Mouse (Mus musculus) urinary bladder, adult 18-20 months (tissue): ENCODE results near the gene Grm4.
"Not testable (repeated sequence)": the region's sequence is repeated elsewhere in the genome, so short reads cannot be mapped to it uniquely, and the experiment has no call there.

Experiments
- DNase-seq, 2 experiments: peaks; one replicate each; pipeline ENCODE4 v3.0.0; 2022; ENCODE audit warnings: low spot score in 2 of 2, mixed read lengths in 2 of 2

Gene Grm4

DNA sequence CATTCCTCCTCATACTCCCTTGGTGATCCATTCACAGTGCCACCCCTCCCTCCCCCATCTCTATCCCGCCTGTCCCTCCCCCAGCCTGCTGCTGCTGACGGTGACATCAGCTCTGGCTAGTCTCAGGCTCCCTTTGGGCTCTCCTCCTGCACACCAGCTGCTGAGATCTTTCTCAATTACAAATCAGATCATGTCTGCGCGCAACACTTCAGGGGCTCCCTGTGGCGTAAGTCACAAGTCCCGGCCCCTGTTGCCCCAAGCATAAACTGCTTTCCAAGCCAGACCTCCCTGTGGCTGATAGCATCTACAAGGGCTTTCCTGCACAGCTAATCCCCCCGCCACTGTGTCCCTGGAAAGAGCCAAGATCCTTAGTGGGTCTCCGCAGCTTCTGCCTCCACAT, 128.3 kb downstream of the Grm4 start:
- no peak for DNase-seq

DNA sequence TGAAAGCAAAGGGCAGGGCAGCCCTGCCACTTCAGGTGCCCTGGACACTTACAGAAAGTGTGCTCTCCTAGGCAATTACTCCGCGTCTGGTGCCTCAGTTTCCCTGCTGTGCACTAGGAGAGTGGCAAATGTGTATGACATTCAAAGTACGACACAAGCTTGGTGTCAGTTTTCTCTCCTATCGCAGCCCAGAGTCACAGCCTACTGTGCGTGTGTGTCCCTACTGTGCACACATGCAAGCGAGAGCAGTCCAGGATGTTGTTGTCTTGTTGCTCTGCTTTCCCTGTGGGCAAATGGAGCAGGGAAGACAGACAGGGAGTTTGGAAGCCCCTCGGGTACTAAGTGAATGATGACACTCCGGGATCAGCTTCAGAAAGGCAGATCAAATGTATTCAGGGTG, 131.2 kb downstream of the Grm4 start:
- no peak for DNase-seq

DNA sequence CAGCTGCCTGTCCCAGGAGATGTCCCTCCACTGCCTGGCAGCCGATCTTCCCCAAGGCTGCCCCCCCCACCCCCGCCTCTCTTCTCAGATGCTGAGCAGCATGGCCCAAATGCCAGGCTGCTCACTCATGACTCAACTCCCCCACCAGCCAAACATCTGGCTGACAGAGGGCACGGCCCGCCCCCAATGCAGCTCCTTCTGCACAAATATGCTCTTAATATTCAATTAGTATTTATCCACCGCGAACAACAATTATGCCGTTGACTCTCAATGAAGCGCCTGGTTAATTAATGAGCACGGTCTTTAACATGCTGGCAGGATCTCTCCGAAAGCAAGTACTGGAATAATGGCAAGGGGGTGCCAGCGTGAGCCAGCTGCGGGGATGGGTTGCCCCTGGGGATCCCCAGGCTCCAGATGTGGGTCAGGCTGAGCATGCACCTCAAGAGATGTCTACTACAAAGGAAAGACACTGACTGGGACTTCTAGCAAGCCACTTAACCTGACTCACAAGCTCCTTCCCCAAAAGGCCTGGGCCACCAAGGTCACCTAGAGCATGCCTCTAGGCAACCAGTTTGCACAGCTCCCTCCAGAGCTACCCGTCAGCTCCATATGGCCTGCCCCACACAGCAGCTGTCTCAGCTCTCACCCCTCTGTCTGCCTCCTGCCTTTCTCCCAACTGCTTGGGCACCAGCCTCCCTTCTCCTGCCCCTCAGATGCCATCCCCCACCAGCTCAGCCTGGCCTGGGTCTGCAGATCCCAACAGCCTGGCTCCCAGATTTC, 131.8 kb downstream of the Grm4 start:
- DNase-seq = no peak

DNA sequence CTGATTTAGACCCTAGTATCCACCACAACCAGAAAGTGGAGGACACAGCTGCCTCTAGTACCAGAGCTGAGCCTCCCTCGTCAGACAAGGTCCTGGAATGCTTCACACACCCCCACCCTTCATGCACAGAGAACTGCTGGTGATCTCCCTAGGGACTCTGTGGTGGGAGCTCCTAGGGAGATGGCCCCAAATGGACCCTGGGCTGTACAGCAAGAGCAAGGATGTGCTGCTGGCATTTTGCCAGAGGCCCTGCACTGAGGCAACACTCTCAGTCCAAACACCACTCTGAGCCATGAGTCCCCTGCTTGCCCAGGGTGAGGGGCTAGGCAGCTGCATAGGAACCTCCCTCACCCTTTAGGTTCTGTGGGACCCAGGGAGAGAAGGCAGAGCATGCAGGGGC, 134.8 kb downstream of the Grm4 start:
- no peak for DNase-seq

DNA sequence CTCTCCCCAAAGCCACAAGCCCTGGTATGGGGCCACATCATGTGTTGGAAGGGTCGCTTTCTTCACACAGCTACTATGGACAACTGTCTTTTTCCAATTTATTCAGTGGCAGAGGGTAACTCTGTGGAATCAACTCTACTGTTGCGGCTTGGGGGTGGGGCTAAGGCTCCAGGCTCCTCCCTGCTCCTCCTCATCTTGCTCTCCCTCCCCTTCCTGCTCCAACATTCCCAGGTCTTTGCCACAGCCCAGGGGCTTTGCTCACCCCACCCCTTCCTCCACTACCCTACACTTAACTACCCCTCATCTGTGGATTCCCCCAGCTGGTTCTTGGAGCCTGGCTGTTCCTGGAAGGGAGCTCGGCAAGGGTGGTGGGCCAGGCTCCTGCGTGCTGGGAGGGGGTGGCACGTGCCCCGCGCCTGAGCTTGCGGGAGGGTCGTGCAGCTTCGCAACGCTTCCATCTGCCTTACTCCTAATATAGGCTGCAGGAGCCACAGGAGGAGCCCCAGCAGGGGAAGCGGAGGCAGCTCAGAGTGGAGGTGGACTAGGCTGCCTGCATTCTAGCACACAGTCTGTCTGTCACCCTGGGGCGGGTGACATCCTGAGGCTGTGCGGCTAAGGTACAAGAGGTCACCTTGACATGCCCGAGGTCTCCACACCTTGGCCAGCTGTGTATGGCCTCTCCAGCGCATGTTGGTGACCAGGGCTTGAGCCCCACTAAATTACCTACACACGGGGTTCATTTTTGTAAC, 135.5 kb downstream of the Grm4 start:
- DNase-seq = no peak

DNA sequence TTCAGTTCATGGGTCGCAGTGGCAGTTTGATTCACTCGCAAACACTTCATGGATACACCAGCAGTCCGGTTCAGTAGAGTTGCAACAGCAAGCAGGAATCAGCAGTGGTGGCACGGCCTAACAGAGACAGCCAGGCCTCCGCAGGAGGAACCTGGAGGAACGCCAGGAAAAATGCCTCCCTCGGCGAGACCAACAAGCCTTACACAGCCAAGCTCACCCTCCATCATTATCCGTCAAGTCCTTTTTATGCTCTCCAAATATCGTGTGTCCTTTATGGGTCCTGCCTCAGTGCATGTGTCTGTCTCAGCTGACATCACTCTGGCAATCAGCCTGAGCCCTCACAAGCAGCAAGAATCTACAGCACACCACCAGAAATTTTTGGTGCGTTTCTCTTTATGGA, 138.3 kb downstream of the Grm4 start:
- no peak for DNase-seq

DNA sequence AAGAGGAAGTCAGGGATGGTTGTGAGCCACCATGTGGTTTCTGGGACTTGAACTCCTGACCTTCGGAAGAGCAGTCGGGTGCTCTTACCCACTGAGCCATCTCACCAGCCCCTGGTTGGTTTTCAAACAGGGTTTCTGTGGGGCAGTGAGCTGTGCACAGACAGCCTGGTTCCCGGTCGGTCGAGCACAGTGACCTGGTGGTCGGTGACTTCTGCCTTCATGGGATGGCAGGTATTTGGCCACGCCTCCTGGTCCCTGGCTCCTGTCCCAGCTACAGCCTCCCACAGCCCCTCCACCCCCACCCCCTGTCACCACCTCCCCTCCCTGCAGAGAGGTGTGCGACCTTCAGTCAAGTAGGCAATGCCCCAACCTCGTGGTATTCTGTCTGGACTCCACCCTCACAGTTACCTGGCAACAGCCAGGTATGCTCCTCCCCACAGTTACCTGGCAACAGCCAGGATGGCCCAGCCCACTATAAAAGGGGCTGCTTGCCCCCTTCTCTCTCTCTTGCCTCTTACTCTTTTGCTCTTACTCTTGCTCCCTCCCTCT, 140.2 kb downstream of the Grm4 start:
- DNase-seq = not testable (repeated sequence)

DNA sequence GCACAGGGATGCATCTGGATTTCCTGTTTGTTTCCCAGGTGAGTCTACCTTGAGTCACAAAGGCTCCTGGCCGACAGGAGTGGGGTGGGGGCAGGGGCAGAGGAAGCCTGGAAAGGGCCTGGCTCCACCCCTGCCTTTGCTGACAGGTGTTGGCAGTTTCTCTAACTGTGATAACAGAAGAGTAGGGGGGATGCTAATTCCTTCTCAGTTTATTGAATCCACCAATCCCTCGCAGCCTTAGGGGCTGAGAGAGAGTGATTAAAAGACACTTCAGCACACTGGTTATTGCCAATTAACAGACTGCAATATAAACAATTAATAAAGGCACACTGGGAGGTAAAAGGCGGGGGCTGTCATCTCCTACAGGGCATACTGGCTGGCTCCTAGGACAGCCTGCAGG, 142.2 kb downstream of the Grm4 start:
- DNase-seq = no peak

DNA sequence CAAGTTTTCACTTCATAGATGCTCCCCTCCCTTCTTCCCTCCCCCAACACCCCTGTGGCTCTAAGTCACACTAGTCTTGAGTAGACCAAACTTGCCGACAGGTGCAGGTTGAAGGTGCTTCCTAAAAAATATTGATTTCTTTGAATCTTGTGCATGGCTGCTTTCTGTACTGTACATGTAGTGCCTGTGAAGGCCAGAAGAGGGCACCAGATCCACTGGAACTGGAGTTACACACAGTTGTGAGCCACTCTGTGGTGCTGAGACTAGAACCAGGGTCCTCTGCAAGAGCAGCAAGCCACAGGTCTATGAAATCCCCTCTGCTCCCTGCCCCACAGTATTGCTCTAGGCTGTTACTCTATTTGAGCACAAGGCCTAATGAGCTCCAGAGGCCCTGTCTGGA, 144.1 kb downstream of the Grm4 start:
- DNase-seq = no peak

DNA sequence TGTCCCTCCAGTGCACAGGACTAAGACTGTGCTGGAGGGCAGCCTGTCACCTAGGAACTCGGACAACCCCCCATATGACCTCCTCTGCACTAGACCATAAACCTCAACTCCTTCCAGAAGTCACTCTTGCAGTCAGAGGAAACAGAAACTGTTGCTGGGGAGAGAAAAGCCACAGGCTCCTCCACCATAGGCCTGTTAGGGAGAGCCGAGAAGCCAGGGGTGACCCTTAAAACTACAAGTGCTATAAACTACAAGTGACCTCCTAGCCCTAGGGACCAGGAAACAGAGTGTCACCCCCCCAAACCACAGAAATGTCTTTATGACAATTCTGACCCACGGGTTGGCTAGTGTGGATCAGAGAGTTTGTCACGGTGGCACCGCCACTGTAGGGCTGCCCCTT, 145.7 kb downstream of the Grm4 start:
- DNase-seq = no peak
